10 mouse cellular contexts compared by ENCODE assay signal in genomic region chr4:82466144-82466543, GRCm38 (mm10).
A peak's percentile ranks its signal among the peaks of the same experiment; 100 is the strongest.
DNase-seq lines count a peak whose midpoint lies in the region; ATAC-seq and TF ChIP-seq lines count a peak whose summit lies in the region.
"Had no signal": no experiment of that assay in that cellular context is flagged by ENCODE, and none has a peak within 500 bp of the region (broad histone marks: within the 10 kb centered on the region; RNA-seq: fewer than 3 reads in every experiment).

No protein-coding gene starts in this region.

- TF ChIP-seq CTCF in left cerebral cortex, adult 2 months (IDR thresholded peaks at IDR 0.05), result no peak

- no peaks in the 10 kb centered on the region for H3K27me3 ChIP-seq in forebrain, embryonic 15.5 days
- H3K27me3 ChIP-seq in forebrain, embryonic 11.5 days (ENCODE audit: control insufficient read depth, insufficient read depth, low read length), result no peaks in the 10 kb centered on the region
- no peaks in the 10 kb centered on the region for H3K27me3 ChIP-seq in limb, embryonic 13.5 days

- H3K4me3 ChIP-seq in forebrain, embryonic 15.5 days, result no peak overlapping the region
- no peak overlapping the region for H3K4me3 ChIP-seq in forebrain, embryonic 11.5 days (ENCODE audit: low read depth, low read length)
- H3K4me3 ChIP-seq in left cerebral cortex, adult 2 months, result no peak overlapping the region
- H3K4me3 ChIP-seq in limb, embryonic 13.5 days, result no peak overlapping the region
- H3K4me3 ChIP-seq: midbrain, embryonic 10.5 days had no signal

- H3K9ac ChIP-seq in forebrain, embryonic 15.5 days (replicated peaks), result no peak overlapping the region
- no peak overlapping the region for H3K9ac ChIP-seq in forebrain, embryonic 11.5 days (ENCODE audit: low read length)
- 0 out of 2 replicates have a peak overlapping the region, but pooled peaks have one; percentile 5 for H3K9ac ChIP-seq in limb, embryonic 13.5 days

- 47% methylated on average over 6 of the region's 6 CpGs for WGBS in forebrain, embryonic 15.5 days
- 76% methylated on average over 6 of the region's 6 CpGs for WGBS in forebrain, embryonic 11.5 days
- 74% methylated on average over 6 of the region's 6 CpGs for WGBS in limb, embryonic 13.5 days

- intact Hi-C loops in left cerebral cortex, adult 2 months (cut with DNase I), result no loop called here

- H3K4me2 ChIP-seq in forebrain, embryonic 15.5 days (replicated peaks), result no peak overlapping the region
- no peak overlapping the region for H3K4me2 ChIP-seq in forebrain, embryonic 11.5 days (ENCODE audit: low read depth, low read length, severe bottlenecking)
- H3K4me2 ChIP-seq in limb, embryonic 13.5 days (replicated peaks), result no peak overlapping the region

- H3K27ac ChIP-seq in forebrain, embryonic 15.5 days (replicated peaks), result peak overlapping the region; percentile 31; the same call in 1 of the 2 replicates
- no peak overlapping the region for H3K27ac ChIP-seq in forebrain, embryonic 11.5 days (ENCODE audit: low read depth, low read length)
- H3K27ac ChIP-seq in left cerebral cortex, adult 2 months, result peak overlapping the region; percentile 62
- peak overlapping the region; percentile 58; the same call in 1 of the 2 replicates for H3K27ac ChIP-seq in limb, embryonic 13.5 days
- H3K27ac ChIP-seq: midbrain, embryonic 10.5 days had no signal

- H3K36me3 ChIP-seq in forebrain, embryonic 15.5 days, result no peaks in the 10 kb centered on the region
- no peaks in the 10 kb centered on the region for H3K36me3 ChIP-seq in forebrain, embryonic 11.5 days (ENCODE audit: control insufficient read depth, insufficient read depth, low read length)
- H3K36me3 ChIP-seq in limb, embryonic 13.5 days, result no peaks in the 10 kb centered on the region
- H3K36me3 ChIP-seq: midbrain, embryonic 10.5 days had no signal

- no peaks in the 10 kb centered on the region for H3K9me3 ChIP-seq in forebrain, embryonic 15.5 days
- no peaks in the 10 kb centered on the region for H3K9me3 ChIP-seq in forebrain, embryonic 11.5 days (ENCODE audit: control insufficient read depth, low read length)
- no peaks in the 10 kb centered on the region for H3K9me3 ChIP-seq in limb, embryonic 13.5 days
- H3K9me3 ChIP-seq: midbrain, embryonic 10.5 days had no signal

- H3K4me1 ChIP-seq in forebrain, embryonic 15.5 days, result peaks cover 76% of the 10 kb centered on the region
- peaks cover 13% of the 10 kb centered on the region for H3K4me1 ChIP-seq in forebrain, embryonic 11.5 days (replicated peaks; ENCODE audit: control insufficient read depth, insufficient read depth, low read length)
- H3K4me1 ChIP-seq in limb, embryonic 13.5 days, result peaks cover 71% of the 10 kb centered on the region

- DNase-seq in forebrain, embryonic 11.5 days (ENCODE audit: low spot score), result no peak
- no peak for DNase-seq in left cerebral cortex, adult 2 months (ENCODE audit: extremely low spot score in 1 of 2, low spot score in 2 of 2)
- DNase-seq in left cerebral cortex, adult 11 months (ENCODE audit: low spot score), result no peak
- peak; percentile 51 to 56 for DNase-seq in cerebellum, postnatal 25 days
- no peak for DNase-seq in right cerebral cortex, postnatal 36 days (ENCODE audit: low spot score in 2 of 2)
- no peak for DNase-seq in adrenal gland, postnatal 36 days

- no peak for ATAC-seq in forebrain, embryonic 15.5 days (replicated peaks)
- no peak for ATAC-seq in forebrain, embryonic 11.5 days (replicated peaks; ENCODE audit: low FRiP score)
- no peak for ATAC-seq in limb, embryonic 13.5 days (ENCODE audit: low FRiP score, low read depth)
- ATAC-seq: CD4-positive, CD25-positive, alpha-beta regulatory T cell, adult 4 months had no signal

Comparison
In these comparisons a context has a peak if more than half of its experiments do, and no peak if none do; other contexts are left out.
1. DNase-seq: peak in cerebellum, postnatal 25 days (2 of 2); none in forebrain, embryonic 11.5 days (single experiment), left cerebral cortex, adult 2 months (0 of 2), left cerebral cortex, adult 11 months (single experiment), right cerebral cortex, postnatal 36 days (0 of 2) and adrenal gland, postnatal 36 days (0 of 2).